Mouse (Mus musculus): Measurements from ENCODE around the gene Dnmt3c.

- no peak for TF ChIP-seq EP300 (IDR thresholded peaks at IDR 0.05; ENCODE audit: insufficient read depth, low read depth, low read length)
- TF ChIP-seq CTCF (IDR thresholded peaks at IDR 0.05; ENCODE audit: low read depth, low read length) = no peak
These were observed 6.9 kb downstream of the Dnmt3c start for GRCm38 (mm10) chr2:153703389-153703788.

Measured in ES-Bruce4 (cell line).